Mouse (Mus musculus): Measurements from ENCODE around the gene Sertad2.

The Sertad2 gene

GRCm38 (mm10) chr11:20594229-20595201 lies 51.5 kb downstream of the Sertad2 start:
- DNase-seq (ENCODE audit: low read depth in 2 of 2, low spot score in 2 of 2), result no peak

- no peak for DNase-seq (ENCODE audit: low read depth in 2 of 2, low spot score in 2 of 2)
Measured at GRCm38 (mm10) chr11:20603066-20603812, 60.2 kb downstream of the Sertad2 start.

GRCm38 (mm10) chr11:20604119-20604518 lies 61.1 kb downstream of the Sertad2 start:
- DNase-seq (ENCODE audit: low read depth in 2 of 2, low spot score in 2 of 2), result no peak

GRCm38 (mm10) chr11:20605613-20606012 lies 62.6 kb downstream of the Sertad2 start:
- DNase-seq (ENCODE audit: low read depth in 2 of 2, low spot score in 2 of 2), result no peak

- no peak for DNase-seq (ENCODE audit: low read depth in 2 of 2, low spot score in 2 of 2)
Measured at GRCm38 (mm10) chr11:20608442-20608841, 65.4 kb downstream of the Sertad2 start.

- no peak for DNase-seq (ENCODE audit: low read depth in 2 of 2, low spot score in 2 of 2)
Measured at GRCm38 (mm10) chr11:20613223-20613622, 70.2 kb downstream of the Sertad2 start.

GRCm38 (mm10) chr11:20616103-20616502 lies 73.0 kb downstream of the Sertad2 start:
- peak in 1 of 2 experiments; percentile 22 for DNase-seq (ENCODE audit: low read depth in 2 of 2, low spot score in 2 of 2)

GRCm38 (mm10) chr11:20627146-20627545 lies 84.1 kb downstream of the Sertad2 start:
- no peak for DNase-seq (ENCODE audit: low read depth in 2 of 2, low spot score in 2 of 2)

- DNase-seq (ENCODE audit: low read depth in 2 of 2, low spot score in 2 of 2), result no peak
Measured at GRCm38 (mm10) chr11:20628216-20628615, 85.2 kb downstream of the Sertad2 start.

GRCm38 (mm10) chr11:20629700-20630099 lies 86.6 kb downstream of the Sertad2 start:
- no peak for DNase-seq (ENCODE audit: low read depth in 2 of 2, low spot score in 2 of 2)

- DNase-seq (ENCODE audit: low read depth in 2 of 2, low spot score in 2 of 2), result peak; percentile 92
Measured at GRCm38 (mm10) chr11:20631026-20631940, 88.2 kb downstream of the Sertad2 start.

GRCm38 (mm10) chr11:20631941-20632618 lies 89.0 kb downstream of the Sertad2 start:
- peak; percentile 72 to 80 for DNase-seq (ENCODE audit: low read depth in 2 of 2, low spot score in 2 of 2)

- DNase-seq (ENCODE audit: low read depth in 2 of 2, low spot score in 2 of 2), result no peak
Measured at GRCm38 (mm10) chr11:20632619-20632965, 89.5 kb downstream of the Sertad2 start.

GRCm38 (mm10) chr11:20634543-20634942 lies 91.5 kb downstream of the Sertad2 start:
- DNase-seq (ENCODE audit: low read depth in 2 of 2, low spot score in 2 of 2), result no peak

- DNase-seq (ENCODE audit: low read depth in 2 of 2, low spot score in 2 of 2), result no peak
Measured at GRCm38 (mm10) chr11:20635646-20636045, 92.6 kb downstream of the Sertad2 start.

- no peak for DNase-seq (ENCODE audit: low read depth in 2 of 2, low spot score in 2 of 2)
Measured at GRCm38 (mm10) chr11:20636114-20636513, 93.1 kb downstream of the Sertad2 start.

- no peak for DNase-seq (ENCODE audit: low read depth in 2 of 2, low spot score in 2 of 2)
Measured at GRCm38 (mm10) chr11:20637060-20637459, 94.0 kb downstream of the Sertad2 start.

- peak; percentile 83 to 88 for DNase-seq (ENCODE audit: low read depth in 2 of 2, low spot score in 2 of 2)
Measured at GRCm38 (mm10) chr11:20638841-20639240, 95.8 kb downstream of the Sertad2 start.

- no peak for DNase-seq (ENCODE audit: low read depth in 2 of 2, low spot score in 2 of 2)
Measured at GRCm38 (mm10) chr11:20639918-20640447, 96.9 kb downstream of the Sertad2 start.

GRCm38 (mm10) chr11:20642321-20642720 lies 99.3 kb downstream of the Sertad2 start:
- DNase-seq (ENCODE audit: low read depth in 2 of 2, low spot score in 2 of 2), result no peak

Measured in CD8-positive naive resting alpha-beta T cell, adult 2 months (primary cell).